Mouse (Mus musculus) v-Abl transformed pro-B cells (cell line): ENCODE measurements around the gene Pknox2.

Source experiments
- in situ Hi-C, 2 experiments: fragments of 400-800 bp; cut with MboI; formaldehyde crosslinking; loops; one replicate each; pipeline ENCODE4 v1.15.1; 2025; ENCODE audit not compliant: unreplicated experiment in 2 of 2

Pknox2 gene

GRCm38 (mm10) chr9:37147359-37147685 is at the start of gene Pknox2:
TSS of gene Pknox2 (minus strand) at chr9:37147407.
- in situ Hi-C loops: no loop called here

- in situ Hi-C loops: loop anchor here in 1 of 2 experiments (25.0 kb wide), 1 partner anchor 424 kb away; the partner anchor contains the start of gene Spa17
Observed at GRCm38 (mm10) chr9:37188024-37188423, 40.8 kb upstream of the Pknox2 start.

GRCm38 (mm10) chr9:37187407-37187806 is 40.2 kb upstream of the Pknox2 start:
- in situ Hi-C loops: loop anchor here in 1 of 2 experiments (25.0 kb wide), 1 partner anchor 425 kb away; the partner anchor contains the start of gene Spa17

- in situ Hi-C loops: loop anchor here in 1 of 2 experiments (25.0 kb wide), 1 partner anchor 429 kb away; the partner anchor contains the start of gene Spa17
Observed at GRCm38 (mm10) chr9:37183176-37183575, 36.0 kb upstream of the Pknox2 start.

GRCm38 (mm10) chr9:37181596-37181995 is 34.4 kb upstream of the Pknox2 start:
- in situ Hi-C loops: loop anchor here in 1 of 2 experiments (25.0 kb wide), 1 partner anchor 431 kb away; the partner anchor contains the start of gene Spa17

GRCm38 (mm10) chr9:37179596-37179995 is 32.4 kb upstream of the Pknox2 start:
- in situ Hi-C loops: loop anchor here (5.0 to 25.0 kb wide), 4 partner anchors 48 to 433 kb away; partner anchors contain the start of gene Spa17 (in 1 of the 2)

GRCm38 (mm10) chr9:37178911-37179310 is 31.7 kb upstream of the Pknox2 start:
- in situ Hi-C loops: loop anchor here (5.0 to 25.0 kb wide), 4 partner anchors 48 to 433 kb away; partner anchors contain the start of gene Spa17 (in 1 of the 2)

GRCm38 (mm10) chr9:37177551-37177950 is 30.3 kb upstream of the Pknox2 start:
- in situ Hi-C loops: loop anchor here (5.0 to 25.0 kb wide), 4 partner anchors 50 to 435 kb away; partner anchors contain the start of gene Spa17 (in 1 of the 2)

GRCm38 (mm10) chr9:37177107-37177506 is 29.9 kb upstream of the Pknox2 start:
- in situ Hi-C loops: loop anchor here (5.0 to 25.0 kb wide), 4 partner anchors 50 to 435 kb away; partner anchors contain the start of gene Spa17 (in 1 of the 2)

GRCm38 (mm10) chr9:37176002-37176401 is 28.8 kb upstream of the Pknox2 start:
- in situ Hi-C loops: loop anchor here (5.0 to 25.0 kb wide), 4 partner anchors 51 to 436 kb away; partner anchors contain the start of gene Spa17 (in 1 of the 2)

GRCm38 (mm10) chr9:37173376-37173775 is 26.2 kb upstream of the Pknox2 start:
- in situ Hi-C loops: loop anchor here in 1 of 2 experiments (10.0 kb wide), 1 partner anchor 209 kb away; no protein-coding TSS in a partner anchor

GRCm38 (mm10) chr9:37166899-37167298 is 19.7 kb upstream of the Pknox2 start:
- in situ Hi-C loops: no loop called here

- in situ Hi-C loops: no loop called here
Observed at GRCm38 (mm10) chr9:37160686-37161085, 13.5 kb upstream of the Pknox2 start.

GRCm38 (mm10) chr9:37147886-37148285 is 679 bp upstream of the Pknox2 start:
- in situ Hi-C loops: no loop called here

- in situ Hi-C loops: no loop called here
Observed at GRCm38 (mm10) chr9:37146603-37147358, 426 bp downstream of the Pknox2 start.

- in situ Hi-C loops: no loop called here
Observed at GRCm38 (mm10) chr9:37146353-37146602, 929 bp downstream of the Pknox2 start.

GRCm38 (mm10) chr9:37145616-37146352 is 1.4 kb downstream of the Pknox2 start:
- in situ Hi-C loops: no loop called here

GRCm38 (mm10) chr9:37145151-37145615 is 2.0 kb downstream of the Pknox2 start:
- in situ Hi-C loops: no loop called here

GRCm38 (mm10) chr9:37144696-37145095 is 2.5 kb downstream of the Pknox2 start:
- in situ Hi-C loops: no loop called here

- in situ Hi-C loops: no loop called here
Observed at GRCm38 (mm10) chr9:37144251-37144650, 3.0 kb downstream of the Pknox2 start.
